Mouse (Mus musculus): ENCODE results near the gene Senp2. TPM values are rescaled to one million over a fixed set of nuclear protein-coding genes. Genes with fewer than 3 reads are reported as not detected.
"Not testable (repeated sequence)": the region's sequence is repeated elsewhere in the genome, so short reads cannot be mapped to it uniquely, and the experiment has no call there.

The Senp2 gene
- 70.5 and 72.1 TPM in 2 replicates for polyA plus RNA-seq (2016; fragmentation: Nextera tagmentation; extraction: Ambion mirVana)

DNA sequence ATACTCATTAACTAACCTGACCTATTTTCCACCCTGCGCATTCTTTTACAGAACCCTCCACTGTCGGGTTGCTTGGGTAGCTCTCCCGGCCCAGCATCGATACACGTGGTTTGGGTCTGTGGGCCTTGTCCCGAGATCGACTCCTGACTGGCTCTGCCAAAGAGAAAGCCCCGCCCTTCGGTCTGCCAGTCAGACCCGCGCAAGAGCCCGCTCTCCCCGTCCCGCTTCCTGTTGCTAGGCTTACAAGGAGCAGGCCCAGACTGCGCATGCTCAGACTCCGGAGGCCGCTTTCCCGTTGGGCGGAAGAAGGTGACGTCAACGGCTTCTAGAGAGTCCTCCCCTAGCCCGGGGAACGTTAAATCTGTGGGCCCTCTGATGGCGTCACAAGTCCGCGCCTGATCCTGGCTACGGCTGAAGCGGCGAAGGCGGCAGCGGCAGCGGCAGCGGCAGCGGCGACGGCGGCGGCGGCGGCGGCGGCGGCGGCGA is at the start of gene Senp2:
Gene Senp2, plus strand, starts transcription at position 386 of the 486 bp plus-strand sequence.
- no peaks in the 10 kb centered on the region for H3K27me3 ChIP-seq (ENCODE audit: poor library complexity, severe bottlenecking)
- peaks cover 7% of the 10 kb centered on the region for H3K36me3 ChIP-seq (replicated peaks)
- H3K27ac ChIP-seq = peak within 1 kb of the TSS; percentile 89
- peak within 1 kb of the TSS; percentile 88 for H3K4me3 ChIP-seq
- peaks cover 18% of the 10 kb centered on the region for H3K4me1 ChIP-seq
- H3K9me3 ChIP-seq = no peaks in the 10 kb centered on the region
- WGBS = under 1% methylated on average over 45 of the region's 45 CpGs
- DNase-seq (ENCODE audit: extremely low spot score, low spot score) = peak; percentile 100

DNA sequence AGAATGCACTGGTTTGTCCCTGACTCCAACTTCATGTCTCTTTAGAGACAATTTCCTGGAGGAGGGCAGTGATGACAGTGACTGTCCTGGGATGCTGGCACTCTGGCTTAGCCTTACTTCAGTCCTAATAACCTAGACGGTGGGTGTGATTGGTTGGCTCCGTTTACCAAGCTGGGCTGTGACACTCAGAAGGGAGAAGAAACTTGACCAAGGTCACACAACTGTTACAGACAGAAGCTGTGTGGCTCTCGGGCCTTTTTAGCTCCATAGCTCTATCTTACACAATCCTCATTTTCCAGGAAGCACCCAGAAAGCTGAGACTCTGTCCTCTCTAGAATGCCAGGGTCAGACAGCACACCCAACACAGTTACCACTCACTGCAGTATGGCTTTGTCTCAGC is 43.7 kb upstream of the Senp2 start:
- no peak overlapping the region for H3K27ac ChIP-seq
- WGBS = 86% methylated on average over 3 of the region's 3 CpGs
- no peak overlapping the region for H3K4me3 ChIP-seq
- H3K27me3 ChIP-seq (ENCODE audit: poor library complexity, severe bottlenecking) = no peaks in the 10 kb centered on the region
- H3K36me3 ChIP-seq (replicated peaks) = no peaks in the 10 kb centered on the region
- DNase-seq (ENCODE audit: extremely low spot score, low spot score) = no peak
- no peaks in the 10 kb centered on the region; the same call in 1 of the 2 replicates for H3K9me3 ChIP-seq
- H3K4me1 ChIP-seq = no peaks in the 10 kb centered on the region

- H3K27me3 ChIP-seq (ENCODE audit: poor library complexity, severe bottlenecking) = no peaks in the 10 kb centered on the region
- H3K4me3 ChIP-seq = no peak overlapping the region
- peaks cover 9% of the 10 kb centered on the region for H3K4me1 ChIP-seq
- H3K9me3 ChIP-seq = no peaks in the 10 kb centered on the region; the same call in 1 of the 2 replicates
- DNase-seq (ENCODE audit: extremely low spot score, low spot score) = no peak
- 78% methylated on average over 5 of the region's 5 CpGs for WGBS
- H3K27ac ChIP-seq = no peak overlapping the region
- no peaks in the 10 kb centered on the region for H3K36me3 ChIP-seq (replicated peaks)
Observed at GRCm38 (mm10) chr16:21969874-21970273, 39.4 kb upstream of the Senp2 start.

DNA sequence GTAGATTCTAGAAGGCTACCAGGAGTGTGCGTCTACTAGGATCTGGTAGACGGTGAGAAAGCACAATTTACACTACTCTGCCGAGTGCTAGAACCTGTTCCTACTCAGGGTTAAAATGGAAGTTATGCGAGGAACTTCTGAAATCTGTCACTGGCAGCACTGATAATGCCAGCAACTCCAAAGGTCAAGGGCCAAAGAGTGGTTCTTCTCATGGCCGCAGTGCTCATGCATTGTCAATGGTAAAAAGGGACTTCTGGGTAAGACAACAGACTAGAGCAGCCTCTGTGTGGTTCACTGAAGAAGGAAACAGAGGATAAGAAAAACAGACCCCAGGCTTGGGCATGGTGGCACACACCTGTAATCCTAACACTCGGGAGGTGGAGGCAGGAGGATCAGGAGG is 38.7 kb upstream of the Senp2 start:
- peaks cover 6% of the 10 kb centered on the region for H3K27me3 ChIP-seq (ENCODE audit: poor library complexity, severe bottlenecking)
- peaks cover 9% of the 10 kb centered on the region for H3K4me1 ChIP-seq
- H3K4me3 ChIP-seq = no peak overlapping the region
- 87% methylated on average over 6 of the region's 6 CpGs for WGBS
- no peaks in the 10 kb centered on the region; the same call in 1 of the 2 replicates for H3K9me3 ChIP-seq
- H3K36me3 ChIP-seq (replicated peaks) = no peaks in the 10 kb centered on the region
- DNase-seq (ENCODE audit: extremely low spot score, low spot score) = no peak
- no peak overlapping the region for H3K27ac ChIP-seq

DNA sequence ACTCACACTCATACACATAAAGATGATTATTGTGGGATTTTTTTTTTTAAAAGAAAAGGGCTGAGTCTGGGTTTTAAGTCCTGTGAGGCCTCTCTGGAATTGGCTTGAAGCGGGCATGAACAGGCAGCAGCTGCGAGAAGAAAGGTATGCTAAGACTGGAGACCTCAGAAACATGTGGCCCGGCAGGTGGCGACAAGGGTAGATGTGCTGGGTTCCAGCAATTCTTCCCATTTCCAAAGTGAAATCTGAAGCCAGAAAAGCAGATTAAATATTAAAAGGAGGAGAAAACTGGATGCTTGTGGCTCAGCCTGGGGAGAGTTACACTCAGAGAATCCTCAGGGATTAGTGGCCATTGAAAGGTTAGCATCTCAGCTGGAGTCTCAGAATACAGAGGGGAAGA is 37.8 kb upstream of the Senp2 start:
- Histone ChIP-seq H3K36me3 (replicated peaks) (no peaks in the 10 kb centered on the region), H3K9me3 (no peaks in the 10 kb centered on the region; the same call in 1 of the 2 replicates), H3K27me3 (ENCODE audit: poor library complexity, severe bottlenecking) (peaks cover 15% of the 10 kb centered on the region), H3K4me3 (no peak overlapping the region), H3K27ac (no peak overlapping the region), H3K4me1 (peaks cover 16% of the 10 kb centered on the region)
- WGBS = 63% methylated on average over 4 of the region's 4 CpGs
- DNase-seq (ENCODE audit: extremely low spot score, low spot score) = no peak

GRCm38 (mm10) chr16:21976203-21976602 is 33.1 kb upstream of the Senp2 start:
- Histone ChIP-seq H3K4me1 (peaks cover 17% of the 10 kb centered on the region), H3K9me3 (no peaks in the 10 kb centered on the region), H3K27ac (no peak overlapping the region; the same call in 1 of the 2 replicates), H3K4me3 (peak overlapping the region; percentile 30), H3K36me3 (replicated peaks) (no peaks in the 10 kb centered on the region), H3K27me3 (ENCODE audit: poor library complexity, severe bottlenecking) (peaks cover 21% of the 10 kb centered on the region)
- 1% methylated on average over 16 of the region's 16 CpGs for WGBS
- DNase-seq (ENCODE audit: extremely low spot score, low spot score) = no peak

- Histone ChIP-seq H3K27ac (no peak overlapping the region), H3K4me3 (no peak overlapping the region), H3K27me3 (ENCODE audit: poor library complexity, severe bottlenecking) (peaks cover 21% of the 10 kb centered on the region), H3K36me3 (replicated peaks) (no peaks in the 10 kb centered on the region), H3K4me1 (peaks cover 9% of the 10 kb centered on the region), H3K9me3 (no peaks in the 10 kb centered on the region)
- 81% methylated on average over 5 of the region's 5 CpGs for WGBS
- no peak for DNase-seq (ENCODE audit: extremely low spot score, low spot score)
Observed at GRCm38 (mm10) chr16:21977347-21977746, 31.9 kb upstream of the Senp2 start.

- H3K9me3 ChIP-seq = no peaks in the 10 kb centered on the region
Observed at GRCm38 (mm10) chr16:21983146-21983545, 26.1 kb upstream of the Senp2 start.

GRCm38 (mm10) chr16:21983581-21983980 is 25.7 kb upstream of the Senp2 start:
- no peak for DNase-seq (ENCODE audit: extremely low spot score, low spot score)
- WGBS = 91% methylated on average over 4 of the region's 4 CpGs
- Histone ChIP-seq H3K36me3 (replicated peaks) (no peaks in the 10 kb centered on the region), H3K27ac (no peak overlapping the region), H3K4me3 (no peak overlapping the region), H3K27me3 (ENCODE audit: poor library complexity, severe bottlenecking) (no peaks in the 10 kb centered on the region), H3K9me3 (no peaks in the 10 kb centered on the region), H3K4me1 (no peaks in the 10 kb centered on the region)

More at GRCm38 (mm10) chr16:21983146-21983545, 26.1 kb upstream of the Senp2 start:
- H3K4me1 ChIP-seq = no peaks in the 10 kb centered on the region
- 94% methylated on average over 9 of the region's 9 CpGs for WGBS
- no peak for DNase-seq (ENCODE audit: extremely low spot score, low spot score)
- H3K27ac ChIP-seq = no peak overlapping the region
- H3K36me3 ChIP-seq (replicated peaks) = no peaks in the 10 kb centered on the region
- no peaks in the 10 kb centered on the region for H3K27me3 ChIP-seq (ENCODE audit: poor library complexity, severe bottlenecking)
- H3K4me3 ChIP-seq = no peak overlapping the region

GRCm38 (mm10) chr16:21984091-21984490 is 25.2 kb upstream of the Senp2 start:
- WGBS = 79% methylated on average over 12 of the region's 12 CpGs
- Histone ChIP-seq H3K4me1 (no peaks in the 10 kb centered on the region), H3K9me3 (no peaks in the 10 kb centered on the region), H3K27ac (no peak overlapping the region), H3K4me3 (no peak overlapping the region), H3K27me3 (ENCODE audit: poor library complexity, severe bottlenecking) (no peaks in the 10 kb centered on the region), H3K36me3 (replicated peaks) (no peaks in the 10 kb centered on the region)
- no peak for DNase-seq (ENCODE audit: extremely low spot score, low spot score)

DNA sequence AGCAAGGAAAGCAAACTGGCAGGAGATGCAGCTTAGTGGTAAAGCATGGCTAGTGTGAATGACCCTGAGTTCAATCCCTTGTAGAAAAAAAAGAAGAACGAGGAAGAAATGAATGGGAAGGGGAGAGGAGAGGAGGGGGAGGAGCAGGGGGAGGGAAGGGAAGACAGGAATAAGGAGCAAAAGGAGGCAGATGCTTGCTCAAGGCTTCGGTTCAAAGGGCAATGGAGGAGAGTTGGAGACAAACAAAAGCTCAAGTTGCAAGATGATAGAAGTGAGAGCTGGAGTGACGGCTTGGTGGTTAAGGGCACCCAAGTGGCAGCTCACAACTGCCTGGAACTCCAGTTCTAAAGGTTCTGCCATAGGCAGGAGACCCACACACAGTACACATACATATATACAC is 23.1 kb upstream of the Senp2 start:
- no peak for DNase-seq (ENCODE audit: extremely low spot score, low spot score)
- H3K4me1 ChIP-seq = no peaks in the 10 kb centered on the region
- no peaks in the 10 kb centered on the region for H3K27me3 ChIP-seq (ENCODE audit: poor library complexity, severe bottlenecking)
- H3K9me3 ChIP-seq = no peaks in the 10 kb centered on the region
- no peak overlapping the region for H3K4me3 ChIP-seq
- WGBS = 52% methylated on average over 3 of the region's 3 CpGs
- no peaks in the 10 kb centered on the region for H3K36me3 ChIP-seq (replicated peaks)
- no peak overlapping the region for H3K27ac ChIP-seq

GRCm38 (mm10) chr16:21987956-21988355 is 21.3 kb upstream of the Senp2 start:
- Histone ChIP-seq H3K27ac (no peak overlapping the region), H3K36me3 (replicated peaks) (no peaks in the 10 kb centered on the region), H3K27me3 (ENCODE audit: poor library complexity, severe bottlenecking) (no peaks in the 10 kb centered on the region), H3K4me3 (no peak overlapping the region), H3K9me3 (no peaks in the 10 kb centered on the region), H3K4me1 (no peaks in the 10 kb centered on the region)
- no peak for DNase-seq (ENCODE audit: extremely low spot score, low spot score)
- WGBS = 75% methylated on average over 5 of the region's 5 CpGs

- DNase-seq (ENCODE audit: extremely low spot score, low spot score); H3K27ac ChIP-seq; H3K27me3 ChIP-seq (ENCODE audit: poor library complexity, severe bottlenecking); H3K4me3 ChIP-seq; H3K4me1 ChIP-seq; H3K9me3 ChIP-seq; H3K36me3 ChIP-seq (replicated peaks): not testable (repeated sequence)
Observed at GRCm38 (mm10) chr16:21990893-21991292, 18.4 kb upstream of the Senp2 start.

- no peak overlapping the region for H3K4me3 ChIP-seq
- DNase-seq (ENCODE audit: extremely low spot score, low spot score) = no peak
- H3K27me3 ChIP-seq (ENCODE audit: poor library complexity, severe bottlenecking) = peaks cover 6% of the 10 kb centered on the region; the same call in 1 of the 2 replicates
- no peaks in the 10 kb centered on the region for H3K36me3 ChIP-seq (replicated peaks)
- no peak overlapping the region for H3K27ac ChIP-seq
- H3K9me3 ChIP-seq = no peaks in the 10 kb centered on the region
- 90% methylated on average over 2 of the region's 2 CpGs for WGBS
- peaks cover 5% of the 10 kb centered on the region for H3K4me1 ChIP-seq
Observed at GRCm38 (mm10) chr16:21991774-21992173, 17.5 kb upstream of the Senp2 start.
